Mouse (Mus musculus) brain, adult 10 weeks (tissue): ENCODE results near the gene Vmn1r17. TPM values are rescaled to one million over a fixed set of nuclear protein-coding genes. Genes with fewer than 3 reads are reported as not detected.

Experiments used
- polyA plus RNA-seq: library from polyadenylated mRNA; stranded (reverse); fragments of 350-450 nt; fragmentation: Illumina TruSeq; extraction: RNeasy Lipid Tissue Mini Kit (QIAGEN cat#74804); gene quantifications from one replicate; pipeline ENCODE4 v1.2.3, GENCODE M21; 2015; ENCODE audit warnings: low read depth, low replicate concordance

Vmn1r17 gene
- polyA plus RNA-seq: not detected

GRCm38 (mm10) chr6:57363627-57364026 lies at the start of gene Vmn1r17:
Gene Vmn1r17 (minus strand): TSS chr6:57363727.

GRCm38 (mm10) chr6:57403480-57403879 lies 40.0 kb upstream of the Vmn1r17 start, which contains the start of gene Vmn1r19:
Gene Vmn1r19 (plus strand): TSS chr6:57403780.

GRCm38 (mm10) chr6:57395683-57396082 lies 32.2 kb upstream of the Vmn1r17 start, which contains the start of gene Vmn1r18:
Gene Vmn1r18 (minus strand): TSS chr6:57395783.

GRCm38 (mm10) chr6:57329394-57329793 lies 34.1 kb downstream of the Vmn1r17 start, which contains the start of gene Vmn1r16:
Gene Vmn1r16 (minus strand): TSS chr6:57329494.

Other genes starting within 250 kb of the Vmn1r17 start
- not detected for gene Vmn1r11, start 230.3 kb downstream of the Vmn1r17 start, polyA plus RNA-seq
- gene Vmn1r12, start 206.8 kb downstream of the Vmn1r17 start, polyA plus RNA-seq: not detected
- gene Vmn1r13, start 160.4 kb downstream of the Vmn1r17 start, polyA plus RNA-seq: not detected
- gene Vmn1r14, start 132.0 kb downstream of the Vmn1r17 start, polyA plus RNA-seq: not detected
- not detected for gene Vmn1r15, start 105.8 kb downstream of the Vmn1r17 start, polyA plus RNA-seq
- not detected for gene Vmn1r16, start 34.2 kb downstream of the Vmn1r17 start, polyA plus RNA-seq
- gene Vmn1r18, start 32.1 kb upstream of the Vmn1r17 start, polyA plus RNA-seq: not detected
- gene Vmn1r19, start 40.1 kb upstream of the Vmn1r17 start, polyA plus RNA-seq: not detected
- gene Vmn1r20, start 65.2 kb upstream of the Vmn1r17 start, polyA plus RNA-seq: not detected
- gene Ppm1k, start 171.7 kb upstream of the Vmn1r17 start, polyA plus RNA-seq: 36.2 TPM
- gene Herc6, start 217.3 kb upstream of the Vmn1r17 start, polyA plus RNA-seq: 10.3 TPM